Mouse (Mus musculus): ENCODE data around the gene Col8a1. TPM values are rescaled to one million over a fixed set of nuclear protein-coding genes. Genes with fewer than 3 reads are reported as not detected.
A peak's percentile ranks its signal among the peaks of the same experiment; 100 is the strongest.

Gene Col8a1
- 1 to 10 TPM in 1 of 4 experiments, under 1 TPM in 3; 0.43 to 1.1 (median 0.73) TPM for total RNA-seq (2022)

DNA sequence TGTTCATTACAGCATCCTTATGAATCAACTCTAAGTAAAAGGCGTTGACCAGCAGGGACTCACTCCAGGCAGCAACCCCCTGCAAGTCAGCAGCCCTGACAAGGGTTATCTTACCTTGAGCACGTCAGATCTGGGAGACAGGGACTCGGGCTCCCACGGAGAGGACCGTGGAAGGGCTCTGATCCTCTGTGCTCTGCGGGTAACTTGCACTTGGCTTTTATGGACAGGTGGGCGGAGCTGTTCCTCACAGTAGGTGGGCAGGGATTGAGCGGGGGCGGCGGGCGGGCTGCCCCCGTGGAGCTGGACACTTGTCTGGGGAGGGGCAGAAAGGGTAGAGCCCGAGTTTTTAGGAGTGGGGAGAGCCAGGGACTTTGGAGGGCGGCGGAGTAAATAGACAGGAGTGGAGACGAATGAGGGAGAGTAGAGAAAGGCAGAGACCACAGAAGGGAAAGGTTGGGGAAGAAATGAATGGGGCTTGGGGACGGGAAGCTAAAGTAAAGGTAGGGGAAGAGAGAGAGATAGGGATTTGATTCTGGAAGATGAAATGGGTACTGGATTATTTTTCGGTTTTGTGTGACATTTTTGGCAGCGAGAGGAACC, at the start of gene Col8a1:
TSS of gene Col8a1 (minus strand) at position 212 of the 600 bp plus-strand sequence.
- DNase-seq (ENCODE audit: low spot score in 2 of 2) = no peak

DNA sequence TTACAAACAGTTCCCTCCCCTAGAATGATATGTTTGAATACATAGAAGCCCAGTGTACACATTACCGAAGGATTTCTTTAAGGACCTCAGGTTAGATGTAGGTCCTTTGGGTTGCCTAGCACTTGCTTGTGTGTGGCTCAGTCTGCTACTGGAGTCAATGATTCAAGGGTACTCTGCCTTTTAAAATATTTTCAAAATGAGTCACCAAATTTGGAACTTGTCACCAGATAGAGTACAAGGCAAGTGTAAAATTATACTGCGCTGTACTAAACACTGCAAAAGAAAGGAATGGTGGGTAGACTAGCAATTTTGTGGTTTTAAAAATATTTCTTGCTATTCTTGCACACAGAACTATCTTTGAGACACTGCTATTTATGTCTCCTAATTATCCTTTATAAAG, 47.3 kb upstream of the Col8a1 start:
- DNase-seq (ENCODE audit: low spot score in 2 of 2) = no peak

DNA sequence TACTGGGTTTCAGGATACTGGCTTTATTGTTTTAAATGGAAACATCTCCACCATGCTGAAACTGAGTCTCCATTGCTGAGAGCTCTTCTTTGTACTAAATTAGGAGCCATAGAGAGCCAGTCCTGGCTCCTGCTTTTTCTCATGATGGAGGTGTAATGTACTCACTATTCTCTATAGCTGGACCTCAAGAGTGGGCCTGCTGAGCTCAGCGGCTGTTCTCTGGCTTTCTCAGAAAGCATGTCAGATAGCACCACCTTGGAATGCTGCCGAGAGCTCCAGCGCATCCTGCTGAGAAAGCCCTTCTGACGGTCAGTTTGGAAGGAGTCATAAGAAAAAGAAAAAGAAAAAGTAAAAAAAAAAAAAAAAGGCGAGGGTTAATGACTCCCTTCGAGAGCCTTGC, 41.8 kb upstream of the Col8a1 start:
- no peak for DNase-seq (ENCODE audit: low spot score in 2 of 2)

GRCm38 (mm10) chr16:57779011-57779410, 24.5 kb upstream of the Col8a1 start:
- DNase-seq (ENCODE audit: low spot score in 2 of 2) = no peak

GRCm38 (mm10) chr16:57765615-57766014, 11.1 kb upstream of the Col8a1 start:
- no peak for DNase-seq (ENCODE audit: low spot score in 2 of 2)

GRCm38 (mm10) chr16:57759862-57760261, 5.3 kb upstream of the Col8a1 start:
- no peak for DNase-seq (ENCODE audit: low spot score in 2 of 2)

GRCm38 (mm10) chr16:57755708-57756107, 1.2 kb upstream of the Col8a1 start:
- no peak for DNase-seq (ENCODE audit: low spot score in 2 of 2)

DNA sequence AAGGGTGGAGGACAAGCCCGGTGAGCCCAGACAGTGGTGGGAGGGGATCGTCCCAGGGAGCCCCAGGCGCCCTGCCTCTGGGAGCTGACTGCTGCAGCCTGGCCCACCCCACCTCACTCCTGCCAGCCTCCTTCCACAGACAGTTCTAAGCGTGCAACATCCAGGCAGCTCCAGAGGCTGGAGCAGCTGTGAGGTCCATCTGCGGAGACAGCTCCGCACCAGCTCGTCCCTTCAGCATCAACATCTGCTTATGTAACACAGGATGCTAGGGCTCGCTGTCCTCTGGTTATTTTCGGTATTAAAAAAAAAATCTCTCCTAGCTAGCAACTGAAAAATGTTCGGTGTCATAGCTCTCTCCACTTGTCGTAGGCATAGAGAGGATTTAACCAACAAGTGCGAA, 704 bp upstream of the Col8a1 start:
- peak; percentile 24 to 30 for DNase-seq (ENCODE audit: low spot score in 2 of 2)

GRCm38 (mm10) chr16:57753539-57754280, 827 bp downstream of the Col8a1 start:
- no peak for DNase-seq (ENCODE audit: low spot score in 2 of 2)

DNA sequence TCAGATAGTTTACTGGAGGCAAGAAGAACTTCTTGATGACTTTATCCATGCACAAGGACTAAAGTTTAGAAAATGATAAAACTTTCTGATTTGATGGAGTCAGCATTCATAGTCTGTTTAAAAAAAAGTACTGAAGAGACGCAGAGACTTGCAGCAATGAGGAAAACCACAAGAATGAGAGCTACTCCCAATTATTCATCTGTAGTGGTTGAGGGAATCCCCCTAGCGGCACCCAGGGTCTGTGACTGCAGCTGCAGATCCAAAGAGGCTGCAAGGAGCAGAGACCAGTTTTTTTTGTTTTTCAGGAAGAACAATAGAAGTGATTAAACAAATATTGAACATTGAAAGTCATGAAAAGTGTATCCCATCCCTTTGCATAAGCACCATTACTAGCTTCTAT, 4.0 kb downstream of the Col8a1 start:
- no peak for DNase-seq (ENCODE audit: low spot score in 2 of 2)

DNA sequence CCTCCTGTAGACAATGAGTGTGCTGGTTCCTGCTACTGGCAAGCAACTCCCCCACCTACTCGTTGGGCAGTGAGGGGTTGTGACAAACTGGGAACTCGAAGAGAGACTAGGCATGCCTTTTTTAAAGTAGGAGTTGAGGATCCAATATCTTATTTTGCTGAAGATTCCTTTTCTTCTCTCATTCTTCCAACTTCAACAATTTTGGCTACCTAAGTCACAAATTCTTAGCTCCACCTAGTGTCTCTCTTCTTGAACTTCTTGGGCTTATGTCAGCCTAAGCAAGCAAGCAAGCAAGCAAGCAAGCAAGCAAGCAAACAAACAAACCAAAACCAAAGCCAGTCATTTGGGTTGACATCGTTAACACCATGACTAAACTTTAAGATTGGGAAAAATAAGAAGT, 6.4 kb downstream of the Col8a1 start:
- DNase-seq (ENCODE audit: low spot score in 2 of 2) = no peak

GRCm38 (mm10) chr16:57747357-57748056, 7.0 kb downstream of the Col8a1 start:
- no peak for DNase-seq (ENCODE audit: low spot score in 2 of 2)

DNA sequence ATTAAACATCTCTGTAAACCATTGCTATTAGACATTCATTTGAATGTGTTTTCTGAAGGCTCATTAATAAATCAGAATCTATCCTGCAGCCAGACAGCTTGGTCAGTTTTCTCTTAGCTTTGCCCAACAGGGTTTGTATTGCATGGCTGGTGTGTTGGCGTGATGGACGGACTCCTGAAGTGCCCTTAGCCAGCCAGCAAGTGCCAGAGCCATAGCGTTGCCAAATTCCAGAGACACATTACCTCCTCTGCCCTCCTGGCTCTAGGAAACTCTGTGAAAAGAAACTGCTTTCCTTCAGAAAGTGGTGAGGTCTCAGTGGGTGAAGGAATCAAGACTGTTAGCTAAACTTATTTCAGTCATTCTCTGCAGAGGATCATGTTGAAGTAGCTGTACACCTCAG, 14.4 kb downstream of the Col8a1 start:
- no peak for DNase-seq (ENCODE audit: low spot score in 2 of 2)

- DNase-seq (ENCODE audit: low spot score in 2 of 2) = no peak
Measured at GRCm38 (mm10) chr16:57734942-57735341, 19.6 kb downstream of the Col8a1 start.

DNA sequence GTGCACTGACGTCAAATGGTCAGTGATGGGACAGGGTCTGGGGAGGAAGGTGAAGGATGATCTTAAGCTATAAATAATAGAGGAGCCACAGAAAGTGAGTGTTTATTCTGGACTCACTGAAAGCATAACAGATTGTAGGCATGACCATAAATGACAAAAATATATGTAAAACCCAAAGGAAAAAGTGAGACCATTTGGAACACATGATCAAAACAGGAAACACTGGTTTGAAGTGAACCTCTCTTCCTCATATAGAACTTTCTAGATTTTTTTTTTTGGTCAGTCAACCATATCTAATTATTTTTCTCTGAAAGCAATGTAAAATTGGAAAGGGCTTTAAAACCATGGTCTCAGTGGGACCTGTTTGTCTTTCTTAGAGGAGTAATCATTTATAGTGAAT, 21.0 kb downstream of the Col8a1 start:
- DNase-seq (ENCODE audit: low spot score in 2 of 2) = no peak

DNA sequence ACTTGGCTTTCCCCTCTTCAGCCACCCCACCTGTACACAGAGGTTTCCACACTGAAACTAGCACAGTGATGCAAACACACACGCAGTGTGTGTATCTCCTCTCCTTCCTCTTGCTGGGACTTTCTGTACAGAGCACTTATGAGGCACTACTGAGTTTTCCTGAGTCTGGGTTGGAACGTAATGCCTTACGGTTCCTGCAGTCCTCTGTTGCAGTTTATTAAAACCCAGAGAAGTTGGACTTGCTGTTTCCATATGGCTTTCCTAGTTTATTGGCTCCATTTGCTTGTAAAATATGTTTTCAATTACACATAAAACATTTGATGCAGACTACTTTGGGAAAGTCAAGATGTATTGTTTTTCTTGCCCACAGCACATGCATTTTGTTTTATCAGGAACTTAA, 21.4 kb downstream of the Col8a1 start:
- no peak for DNase-seq (ENCODE audit: low spot score in 2 of 2)

DNA sequence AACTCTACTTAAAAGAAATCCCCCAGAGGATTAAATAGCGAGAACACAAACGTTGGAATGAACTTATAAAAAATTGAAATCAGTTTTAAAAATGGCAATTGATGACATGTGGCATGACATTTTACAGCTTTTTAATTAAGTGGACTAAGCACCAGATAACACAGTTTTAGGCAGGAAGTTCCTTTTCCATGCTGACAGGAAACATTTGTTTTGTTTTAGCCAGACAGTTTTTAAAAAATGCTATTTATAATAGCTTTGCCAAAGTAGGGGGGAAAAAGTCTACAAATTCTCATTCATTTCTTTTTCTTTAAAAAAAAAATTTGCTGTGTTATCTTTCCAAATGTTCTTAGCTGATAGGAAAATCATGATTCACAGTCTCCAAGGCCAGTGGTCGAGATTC, 29.6 kb downstream of the Col8a1 start:
- DNase-seq (ENCODE audit: low spot score in 2 of 2) = no peak

GRCm38 (mm10) chr16:57718982-57719381, 35.6 kb downstream of the Col8a1 start:
- DNase-seq (ENCODE audit: low spot score in 2 of 2) = no peak

- no peak for DNase-seq (ENCODE audit: low spot score in 2 of 2)
Measured at GRCm38 (mm10) chr16:57698733-57699132, 55.8 kb downstream of the Col8a1 start.

- DNase-seq (ENCODE audit: low spot score in 2 of 2) = no peak
Measured at GRCm38 (mm10) chr16:57694694-57695093, 59.8 kb downstream of the Col8a1 start.

- no peak for DNase-seq (ENCODE audit: low spot score in 2 of 2)
Measured at GRCm38 (mm10) chr16:57693906-57694522, 60.5 kb downstream of the Col8a1 start.

DNA sequence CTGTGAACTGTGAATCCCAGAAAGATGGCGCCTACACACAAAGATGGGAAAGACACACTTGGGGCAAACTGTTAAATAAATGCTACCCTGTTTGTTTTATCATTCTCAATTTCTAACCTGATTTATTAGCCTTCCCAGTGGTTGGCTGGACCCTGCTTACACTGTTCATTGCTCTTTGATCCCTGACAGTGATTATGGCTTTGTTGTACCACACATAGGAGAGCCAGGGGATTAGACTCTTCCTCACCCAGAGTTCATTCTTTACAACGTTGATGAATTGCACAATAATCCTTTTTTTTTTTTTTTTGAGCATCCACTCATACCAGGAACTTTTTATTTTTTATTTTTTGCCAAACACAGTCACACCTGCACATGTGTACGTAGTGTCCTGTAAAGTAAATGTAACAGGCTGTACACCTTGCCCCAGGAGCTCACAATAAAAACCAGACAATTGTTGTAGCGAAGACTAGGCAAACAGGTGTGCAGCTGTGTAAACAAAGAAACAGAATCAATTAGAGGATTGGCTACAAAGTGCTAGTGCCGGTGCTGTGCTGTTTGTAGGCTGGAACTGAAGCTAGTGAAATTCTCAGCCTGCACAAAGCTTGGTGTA, 68.6 kb downstream of the Col8a1 start:
- no peak for DNase-seq (ENCODE audit: low spot score in 2 of 2)

Measured in layer of hippocampus, adult 8-10 months (tissue).